Mouse (Mus musculus): ENCODE data around the gene Hist1h2bc. TPM values are rescaled to one million over a fixed set of nuclear protein-coding genes. Genes with fewer than 3 reads are reported as not detected.
A peak's percentile ranks its signal among the peaks of the same experiment; 100 is the strongest.
"Not testable (repeated sequence)": the region's sequence is repeated elsewhere in the genome, so short reads cannot be mapped to it uniquely, and the experiment has no call there.

Hist1h2bc gene
- polyA plus RNA-seq, 1 experiment from 2014 or later = 29.3 TPM

DNA sequence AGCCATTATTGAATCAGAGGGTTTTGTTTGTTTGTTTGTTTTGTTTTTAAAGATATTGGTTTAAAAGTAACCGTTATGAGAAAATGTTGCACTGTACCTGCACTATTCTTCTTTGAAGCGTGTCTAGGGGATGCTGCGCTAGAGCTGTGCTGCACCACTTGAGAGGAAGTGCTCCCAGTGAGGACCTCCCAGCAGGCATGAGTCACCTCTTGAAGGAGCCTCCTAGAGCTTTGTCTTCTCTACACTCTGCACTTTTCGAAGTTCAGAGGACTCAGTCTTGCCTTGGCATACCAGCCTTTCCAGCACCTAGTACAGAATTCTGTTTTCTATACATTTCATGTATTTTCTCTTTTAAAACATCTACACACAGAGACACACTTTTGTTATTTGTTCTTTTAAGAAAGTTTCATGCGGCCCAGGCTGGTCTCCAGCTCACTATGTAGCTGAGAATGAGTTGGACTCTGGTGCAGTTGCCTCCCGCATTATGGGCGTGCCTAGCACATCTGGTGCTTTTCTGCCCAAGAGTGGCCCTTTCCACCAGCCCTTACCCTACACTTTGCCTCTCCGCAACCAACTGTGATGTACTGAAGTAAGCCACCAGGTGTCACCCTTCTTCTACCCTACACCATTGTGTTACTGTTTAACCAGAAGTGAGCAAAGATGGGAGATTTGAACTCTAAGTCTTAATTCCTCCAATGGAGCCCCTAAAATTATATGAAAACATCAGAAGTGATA, 17.0 kb downstream of the Hist1h2bc start:
- Histone ChIP-seq H3K4me3 (replicated peaks) (no peak overlapping the region), H3K36me3 (no peaks in the 10 kb centered on the region), H3K4me2 (no peak overlapping the region), H3K27ac (peak overlapping the region; percentile 50; the same call in 1 of the 2 replicates), H3K4me1 (replicated peaks) (peaks cover 13% of the 10 kb centered on the region), H3K9me3 (no peaks in the 10 kb centered on the region), H3K9ac (replicated peaks) (0 out of 2 replicates have a peak overlapping the region, but pooled peaks have one; percentile 18), H3K27me3 (no peaks in the 10 kb centered on the region)
- WGBS = 38% methylated on average over 8 of the region's 8 CpGs
- peak; percentile 77 for ATAC-seq (ENCODE audit: insufficient number of reproducible peaks, insufficient read depth, low FRiP score, low TSS enrichment, low read depth)

DNA sequence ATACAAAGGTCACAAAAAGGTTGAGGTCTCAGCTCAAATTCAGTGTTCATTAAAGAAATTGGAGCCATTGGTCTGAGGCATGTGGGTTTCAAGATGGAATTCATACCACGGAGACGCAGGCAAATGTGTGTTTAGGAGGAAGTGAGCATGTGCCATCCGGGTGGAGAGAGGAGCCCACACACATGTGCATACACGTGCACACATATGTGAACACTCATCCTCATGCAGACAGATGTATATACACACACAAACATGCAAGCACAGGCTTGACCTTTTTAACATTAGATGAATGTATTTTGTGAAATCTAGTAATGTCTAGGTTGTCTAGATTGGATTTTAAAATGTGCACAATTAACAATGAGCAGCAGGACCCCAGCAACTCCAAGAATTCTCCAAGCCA, 18.2 kb downstream of the Hist1h2bc start:
- peaks cover 10% of the 10 kb centered on the region for H3K4me1 ChIP-seq (replicated peaks)
- no peak overlapping the region for H3K27ac ChIP-seq
- no peak overlapping the region for H3K4me3 ChIP-seq (replicated peaks)
- no peaks in the 10 kb centered on the region for H3K36me3 ChIP-seq
- ATAC-seq (ENCODE audit: insufficient number of reproducible peaks, insufficient read depth, low FRiP score, low TSS enrichment, low read depth) = no peak
- H3K27me3 ChIP-seq = no peaks in the 10 kb centered on the region
- 76% methylated on average over 4 of the region's 4 CpGs for WGBS
- H3K9ac ChIP-seq (replicated peaks) = no peak overlapping the region
- no peak overlapping the region for H3K4me2 ChIP-seq
- no peaks in the 10 kb centered on the region for H3K9me3 ChIP-seq

DNA sequence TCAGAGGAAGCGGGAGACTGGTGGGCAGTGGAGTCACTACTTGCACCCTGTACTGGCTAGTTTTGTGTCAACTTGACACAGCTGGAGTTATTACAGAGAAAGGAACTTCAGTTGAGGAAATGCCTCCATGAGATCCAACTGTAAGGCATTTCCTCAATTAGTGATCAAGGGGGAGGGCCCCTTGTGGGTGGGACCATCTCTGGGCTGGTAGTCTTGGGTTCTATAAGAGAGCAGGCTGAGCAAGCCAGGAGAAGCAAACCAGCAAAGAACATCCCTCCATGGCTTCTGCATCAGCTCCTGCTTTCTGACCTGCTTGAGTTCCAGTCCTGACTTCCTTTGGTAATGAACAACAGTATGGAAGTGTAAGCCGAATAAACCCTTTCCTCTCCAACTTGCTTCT, 18.8 kb downstream of the Hist1h2bc start:
- H3K4me3 ChIP-seq (replicated peaks); H3K9me3 ChIP-seq; H3K36me3 ChIP-seq; H3K9ac ChIP-seq (replicated peaks); H3K4me2 ChIP-seq; H3K27me3 ChIP-seq; ATAC-seq (ENCODE audit: insufficient number of reproducible peaks, insufficient read depth, low FRiP score, low TSS enrichment, low read depth); H3K27ac ChIP-seq: not testable (repeated sequence)
- H3K4me1 ChIP-seq (replicated peaks) = peaks cover 10% of the 10 kb centered on the region
- 86% methylated on average over 2 of the region's 2 CpGs for WGBS

DNA sequence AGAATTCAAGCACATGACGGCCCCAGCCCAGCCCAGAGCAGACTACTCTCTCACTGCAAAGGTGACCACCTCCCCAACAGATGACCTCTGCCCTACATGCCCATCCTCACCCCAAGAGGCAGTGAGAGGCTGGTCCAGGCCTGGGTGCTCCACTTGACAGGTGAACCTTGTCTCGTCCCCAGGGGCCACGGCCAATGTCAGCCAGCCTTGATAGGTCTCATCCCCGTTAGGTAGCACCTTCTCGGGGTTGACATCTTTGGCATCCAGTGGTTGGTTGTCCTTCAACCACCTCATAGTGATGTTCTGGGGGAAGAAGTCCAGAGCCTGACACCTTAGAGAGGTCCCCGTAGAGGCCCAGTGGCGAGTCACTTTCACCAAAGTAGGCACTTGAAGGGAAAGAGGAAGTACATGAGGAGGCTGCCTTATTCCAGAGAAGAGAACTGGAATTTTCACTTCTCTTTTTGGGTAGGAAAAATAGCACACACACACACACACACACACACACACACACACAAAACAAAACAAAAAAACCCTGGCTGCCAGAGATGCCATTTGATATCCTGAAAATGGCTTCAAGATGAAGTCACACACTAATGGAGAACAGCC, 21.9 kb downstream of the Hist1h2bc start:
- Histone ChIP-seq H3K9ac (replicated peaks) (no peak overlapping the region), H3K36me3 (no peaks in the 10 kb centered on the region), H3K27me3 (no peaks in the 10 kb centered on the region), H3K4me1 (replicated peaks) (peaks cover 28% of the 10 kb centered on the region), H3K27ac (no peak overlapping the region), H3K4me2 (no peak overlapping the region), H3K9me3 (no peaks in the 10 kb centered on the region), H3K4me3 (replicated peaks) (no peak overlapping the region)
- no peak for ATAC-seq (ENCODE audit: insufficient number of reproducible peaks, insufficient read depth, low FRiP score, low TSS enrichment, low read depth)
- 88% methylated on average over 7 of the region's 7 CpGs for WGBS

DNA sequence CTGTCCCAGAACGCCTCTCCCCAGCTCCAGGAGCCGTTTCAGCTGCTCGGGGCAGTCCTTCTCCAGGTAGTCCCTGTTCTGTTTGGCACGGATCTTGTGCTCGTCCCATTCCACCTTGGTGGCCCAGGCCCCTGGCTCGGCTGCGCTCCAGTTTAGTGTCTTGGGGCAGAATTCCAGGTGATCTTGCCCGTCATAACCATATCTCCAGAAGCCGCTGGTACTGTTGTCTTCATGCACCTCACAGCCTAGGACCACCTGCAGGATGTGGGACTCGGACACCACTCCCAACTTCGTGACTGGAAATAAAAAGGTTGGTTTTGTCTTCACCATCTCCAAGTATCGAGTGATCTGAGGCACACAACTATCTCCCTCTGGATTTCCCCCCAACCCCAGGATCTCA, 22.8 kb downstream of the Hist1h2bc start:
- Histone ChIP-seq H3K27me3 (no peaks in the 10 kb centered on the region), H3K9ac (replicated peaks) (no peak overlapping the region), H3K4me2 (no peak overlapping the region), H3K9me3 (no peaks in the 10 kb centered on the region), H3K27ac (no peak overlapping the region), H3K36me3 (no peaks in the 10 kb centered on the region), H3K4me1 (replicated peaks) (peaks cover 27% of the 10 kb centered on the region), H3K4me3 (replicated peaks) (no peak overlapping the region)
- WGBS = 90% methylated on average over 12 of the region's 12 CpGs
- ATAC-seq (ENCODE audit: insufficient number of reproducible peaks, insufficient read depth, low FRiP score, low TSS enrichment, low read depth) = no peak

DNA sequence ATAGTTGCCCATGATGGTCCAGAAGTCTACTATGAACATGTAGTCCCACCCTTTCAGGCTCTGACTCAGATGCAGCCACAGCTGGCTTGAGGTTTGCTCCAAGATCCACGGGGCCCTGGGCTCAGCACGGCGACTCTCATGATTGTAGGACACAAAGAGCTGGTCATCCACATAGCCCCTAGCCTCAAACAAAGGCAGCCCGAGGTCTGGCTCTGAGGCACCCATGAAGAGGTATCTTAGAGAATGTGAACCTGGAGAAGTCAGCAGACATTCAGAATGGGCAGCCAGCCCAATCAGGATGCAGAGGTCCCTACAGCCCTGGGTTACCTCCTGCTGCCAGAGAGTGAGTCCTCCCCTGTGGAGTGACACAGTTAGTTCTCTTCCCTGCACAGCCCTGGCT, 24.0 kb downstream of the Hist1h2bc start:
- H3K27ac ChIP-seq = peak overlapping the region; percentile 17; the same call in 1 of the 2 replicates
- no peaks in the 10 kb centered on the region for H3K9me3 ChIP-seq
- no peak overlapping the region for H3K4me2 ChIP-seq
- H3K4me3 ChIP-seq (replicated peaks) = no peak overlapping the region
- no peaks in the 10 kb centered on the region for H3K36me3 ChIP-seq
- H3K27me3 ChIP-seq = no peaks in the 10 kb centered on the region
- WGBS = 90% methylated on average over 4 of the region's 4 CpGs
- H3K4me1 ChIP-seq (replicated peaks) = peaks cover 27% of the 10 kb centered on the region
- ATAC-seq (ENCODE audit: insufficient number of reproducible peaks, insufficient read depth, low FRiP score, low TSS enrichment, low read depth) = no peak
- H3K9ac ChIP-seq (replicated peaks) = no peak overlapping the region

DNA sequence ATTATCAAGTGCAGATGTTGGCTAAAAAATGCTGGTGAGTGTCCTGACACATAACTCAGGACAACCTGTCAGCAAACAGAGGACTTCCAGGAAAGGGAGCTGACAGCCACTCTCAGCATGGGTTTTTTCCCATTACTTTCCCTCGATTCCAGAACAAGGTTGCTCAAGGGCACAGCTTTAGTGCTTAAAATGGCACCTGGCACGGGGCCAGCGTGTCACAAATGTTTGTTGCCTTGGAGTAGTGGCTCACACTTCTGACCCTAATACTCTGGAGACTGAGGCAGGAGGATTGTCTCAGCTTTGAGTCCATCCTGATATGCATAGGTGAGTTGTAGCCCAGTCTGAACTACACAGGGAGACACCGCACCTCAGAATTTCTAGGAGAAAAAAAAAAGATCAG, 24.7 kb downstream of the Hist1h2bc start:
- peak overlapping the region; percentile 7; the same call in 1 of the 2 replicates for H3K27ac ChIP-seq
- 55% methylated on average over 4 of the region's 4 CpGs for WGBS

DNA sequence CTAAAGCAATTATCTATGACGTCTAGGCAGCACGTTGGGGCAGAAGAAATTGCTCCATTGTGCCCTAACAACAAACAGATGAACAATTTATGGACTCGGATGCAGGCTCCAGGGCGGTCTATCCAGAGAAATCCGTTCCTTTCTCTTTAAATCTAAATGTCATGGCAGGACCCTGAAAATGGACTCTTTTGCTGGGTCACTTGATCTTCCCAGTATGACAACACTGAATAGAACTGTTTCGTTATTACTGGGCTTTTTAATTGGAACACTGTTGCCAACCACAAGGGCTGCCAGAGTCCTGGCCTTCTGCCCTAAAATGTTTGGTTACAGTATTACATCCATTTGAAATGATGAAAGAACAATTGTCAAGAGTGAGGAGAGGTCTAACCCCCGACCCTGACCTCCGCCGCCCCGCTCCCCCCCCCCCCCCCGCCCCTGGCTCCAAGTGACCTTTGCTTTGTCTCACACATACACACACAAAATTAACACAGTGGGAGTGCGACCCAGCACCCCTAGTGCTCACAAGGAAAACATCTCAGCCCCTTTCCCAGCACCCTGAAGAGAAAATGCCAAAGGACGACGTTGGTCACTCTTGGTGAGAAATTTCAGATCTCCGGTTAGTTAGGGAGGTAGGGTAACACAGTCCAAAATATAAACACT, 25.8 kb downstream of the Hist1h2bc start:
- no peaks in the 10 kb centered on the region for H3K27me3 ChIP-seq
- H3K36me3 ChIP-seq = no peaks in the 10 kb centered on the region
- H3K9me3 ChIP-seq = no peaks in the 10 kb centered on the region
- H3K4me2 ChIP-seq = peak overlapping the region; percentile 62
- H3K4me3 ChIP-seq (replicated peaks) = peak overlapping the region; percentile 37
- WGBS = 17% methylated on average over 11 of the region's 15 CpGs
- peak overlapping the region; percentile 55; the same call in 1 of the 2 replicates for H3K9ac ChIP-seq (replicated peaks)
- H3K4me1 ChIP-seq (replicated peaks) = peaks cover 27% of the 10 kb centered on the region
- peak overlapping the region; percentile 67 for H3K27ac ChIP-seq
- ATAC-seq (ENCODE audit: insufficient number of reproducible peaks, insufficient read depth, low FRiP score, low TSS enrichment, low read depth) = no peak

More for the DNA sequence above, 24.7 kb downstream of the Hist1h2bc start:
- no peaks in the 10 kb centered on the region for H3K36me3 ChIP-seq
- H3K4me3 ChIP-seq (replicated peaks) = no peak overlapping the region
- no peak overlapping the region for H3K4me2 ChIP-seq
- peaks cover 27% of the 10 kb centered on the region for H3K4me1 ChIP-seq (replicated peaks)
- ATAC-seq (ENCODE audit: insufficient number of reproducible peaks, insufficient read depth, low FRiP score, low TSS enrichment, low read depth) = no peak
- H3K27me3 ChIP-seq = no peaks in the 10 kb centered on the region
- no peaks in the 10 kb centered on the region for H3K9me3 ChIP-seq
- no peak overlapping the region for H3K9ac ChIP-seq (replicated peaks)

DNA sequence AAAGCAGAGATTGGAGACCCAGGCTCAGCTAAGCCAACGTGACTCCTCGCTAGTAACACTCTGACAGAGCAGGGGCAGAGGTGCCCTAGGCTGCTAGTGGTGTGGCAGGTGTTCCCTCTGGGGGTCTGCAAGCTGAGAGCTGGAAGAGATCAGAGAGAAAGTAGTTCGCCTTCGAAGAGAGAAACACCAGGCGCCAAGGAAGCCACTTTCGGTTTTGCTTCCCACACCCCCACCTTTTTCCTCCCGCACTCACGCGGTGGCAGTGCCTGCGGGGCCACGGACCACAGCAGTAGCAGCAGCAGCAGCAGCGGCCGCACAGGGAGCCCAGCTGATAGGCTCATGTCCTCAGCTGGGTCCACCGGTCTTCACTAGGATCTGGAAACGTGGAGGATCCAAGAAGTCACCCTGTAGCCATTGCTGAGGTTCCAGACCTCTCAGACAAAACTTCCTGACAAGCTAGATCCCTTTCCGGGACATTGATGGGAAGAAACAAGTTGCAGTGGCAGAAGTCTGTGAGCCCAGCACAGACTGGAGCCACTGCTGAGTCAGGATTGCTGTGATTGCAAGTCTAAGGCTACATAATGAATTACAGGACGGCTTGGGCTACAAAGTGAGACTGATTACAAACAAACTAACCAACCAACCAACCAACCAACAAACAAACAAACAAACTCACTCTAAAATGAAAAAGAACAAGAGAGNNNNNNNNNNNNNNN, 26.5 kb downstream of the Hist1h2bc start, which contains the start of gene Hfe:
Hfe (minus strand) TSS at position 481 of the 716 bp plus-strand sequence.
- no peaks in the 10 kb centered on the region for H3K36me3 ChIP-seq
- ATAC-seq (ENCODE audit: insufficient number of reproducible peaks, insufficient read depth, low FRiP score, low TSS enrichment, low read depth) = no peak
- peak within 1 kb of the TSS; percentile 55 for H3K9ac ChIP-seq (replicated peaks)
- H3K27me3 ChIP-seq = no peaks in the 10 kb centered on the region
- WGBS = under 1% methylated on average over 17 of the region's 17 CpGs
- H3K4me2 ChIP-seq = peak within 1 kb of the TSS; percentile 62
- no peaks in the 10 kb centered on the region for H3K9me3 ChIP-seq
- H3K4me1 ChIP-seq (replicated peaks) = peaks cover 27% of the 10 kb centered on the region
- peak within 1 kb of the TSS; percentile 37 for H3K4me3 ChIP-seq (replicated peaks)
- H3K27ac ChIP-seq = peak within 1 kb of the TSS; percentile 67

DNA sequence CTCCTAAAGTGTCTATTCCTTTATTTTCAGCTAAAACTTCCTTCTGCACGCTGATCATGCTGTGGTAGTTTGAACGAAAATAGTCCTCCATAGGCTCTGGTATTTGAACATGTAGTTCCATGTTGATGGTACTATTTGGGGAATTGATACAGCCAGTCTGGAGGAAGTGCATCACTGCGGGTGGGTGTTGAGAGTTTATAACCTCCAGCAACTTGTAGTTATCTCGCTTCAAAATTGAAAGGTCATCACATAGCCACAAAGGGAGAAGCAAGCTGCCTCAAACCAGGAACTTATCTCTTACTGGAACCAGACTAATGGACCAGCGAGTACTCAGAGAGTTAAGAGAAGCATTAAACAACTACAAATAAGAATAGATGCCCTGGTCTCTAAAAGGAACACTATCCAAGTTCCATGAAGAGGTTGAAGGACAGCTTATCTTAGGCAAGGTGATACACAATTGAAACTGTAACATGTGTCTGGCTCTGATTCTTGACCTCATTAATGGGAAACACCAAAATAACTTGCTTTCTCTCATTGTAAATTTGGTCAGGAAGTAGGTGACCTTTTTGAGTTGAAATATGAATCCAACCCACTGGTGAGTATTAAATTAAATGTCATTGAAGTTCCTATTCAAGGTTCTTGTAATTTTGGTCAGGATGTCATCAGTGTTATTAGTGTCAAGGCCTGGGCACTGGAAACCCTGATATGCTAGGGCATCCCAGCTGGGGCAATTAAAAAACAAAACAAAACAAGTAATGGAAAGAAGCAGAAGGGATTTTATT, 32.5 kb downstream of the Hist1h2bc start:
- 90% methylated on average over 5 of the region's 5 CpGs for WGBS

More for the DNA sequence above, 32.5 kb downstream of the Hist1h2bc start:
- no peak overlapping the region for H3K27ac ChIP-seq
- H3K4me1 ChIP-seq (replicated peaks) = 0 out of 2 replicates have a peak, but pooled peaks cover 4% of the 10 kb centered on the region
- H3K4me3 ChIP-seq (replicated peaks) = no peak overlapping the region
- H3K27me3 ChIP-seq = no peaks in the 10 kb centered on the region
- ATAC-seq (ENCODE audit: insufficient number of reproducible peaks, insufficient read depth, low FRiP score, low TSS enrichment, low read depth) = no peak
- H3K4me2 ChIP-seq = no peak overlapping the region
- no peak overlapping the region for H3K9ac ChIP-seq (replicated peaks)
- no peaks in the 10 kb centered on the region for H3K36me3 ChIP-seq
- H3K9me3 ChIP-seq = no peaks in the 10 kb centered on the region
